Mouse (Mus musculus): ENCODE results near the gene C77080. TPM values are rescaled to one million over a fixed set of nuclear protein-coding genes. Genes with fewer than 3 reads are reported as not detected.
A peak's percentile ranks its signal among the peaks of the same experiment; 100 is the strongest.
"Not testable (repeated sequence)": the region's sequence is repeated elsewhere in the genome, so short reads cannot be mapped to it uniquely, and the experiment has no call there.

The C77080 gene
- polyA plus RNA-seq, 1 experiment from 2014 or later = 7.6 TPM

- H3K36me3 ChIP-seq = peaks cover 64% of the 10 kb centered on the region
- H3K27ac ChIP-seq = no peak overlapping the region
- H3K4me3 ChIP-seq = peak overlapping the region; percentile 21
- H3K27me3 ChIP-seq = peaks cover 38% of the 10 kb centered on the region
- peaks cover 90% of the 10 kb centered on the region for H3K4me1 ChIP-seq
- no peaks in the 10 kb centered on the region for H3K9me3 ChIP-seq
- H3K9ac ChIP-seq = peak overlapping the region; percentile 60; the same call in 1 of the 2 replicates
- no peak for ATAC-seq (ENCODE audit: insufficient number of reproducible peaks, insufficient read depth, low FRiP score, low TSS enrichment, low read depth)
- H3K4me2 ChIP-seq = peak overlapping the region; percentile 50
- WGBS = 30% methylated on average over 55 of the region's 55 CpGs
Measured at GRCm38 (mm10) chr4:129223421-129224281, 37.6 kb downstream of the C77080 start.

- Histone ChIP-seq H3K9me3 (no peaks in the 10 kb centered on the region), H3K9ac (no peak overlapping the region), H3K4me2 (no peak overlapping the region), H3K4me1 (peaks cover 90% of the 10 kb centered on the region), H3K36me3 (peaks cover 76% of the 10 kb centered on the region), H3K27me3 (peaks cover 38% of the 10 kb centered on the region), H3K4me3 (no peak overlapping the region), H3K27ac (no peak overlapping the region)
- 76% methylated on average over 31 of the region's 31 CpGs for WGBS
- no peak for ATAC-seq (ENCODE audit: insufficient number of reproducible peaks, insufficient read depth, low FRiP score, low TSS enrichment, low read depth)
Measured at GRCm38 (mm10) chr4:129222019-129222925, 38.9 kb downstream of the C77080 start.

GRCm38 (mm10) chr4:129221097-129222010 lies 39.9 kb downstream of the C77080 start:
- WGBS = 74% methylated on average over 23 of the region's 23 CpGs

GRCm38 (mm10) chr4:129220376-129221089 lies 40.7 kb downstream of the C77080 start:
- 68% methylated on average over 7 of the region's 7 CpGs for WGBS

More at GRCm38 (mm10) chr4:129221097-129222010, 39.9 kb downstream of the C77080 start:
- peaks cover 85% of the 10 kb centered on the region for H3K36me3 ChIP-seq
- no peak overlapping the region for H3K9ac ChIP-seq
- no peak overlapping the region for H3K27ac ChIP-seq
- ATAC-seq (ENCODE audit: insufficient number of reproducible peaks, insufficient read depth, low FRiP score, low TSS enrichment, low read depth) = no peak
- no peak overlapping the region for H3K4me2 ChIP-seq
- H3K9me3 ChIP-seq = no peaks in the 10 kb centered on the region
- H3K4me1 ChIP-seq = peaks cover 85% of the 10 kb centered on the region
- peaks cover 38% of the 10 kb centered on the region for H3K27me3 ChIP-seq
- H3K4me3 ChIP-seq = no peak overlapping the region

GRCm38 (mm10) chr4:129219198-129219597 lies 42.0 kb downstream of the C77080 start:
- Histone ChIP-seq H3K4me3 (no peak overlapping the region), H3K4me1 (peaks cover 64% of the 10 kb centered on the region), H3K27ac (peak overlapping the region; percentile 89), H3K4me2 (0 out of 2 replicates have a peak overlapping the region, but pooled peaks have one; percentile 14), H3K9me3 (no peaks in the 10 kb centered on the region), H3K36me3 (peaks cover 91% of the 10 kb centered on the region), H3K27me3 (peaks cover 25% of the 10 kb centered on the region), H3K9ac (peak overlapping the region; percentile 11; the same call in 1 of the 2 replicates)
- WGBS = 58% methylated on average over 10 of the region's 10 CpGs
- no peak for ATAC-seq (ENCODE audit: insufficient number of reproducible peaks, insufficient read depth, low FRiP score, low TSS enrichment, low read depth)

More at GRCm38 (mm10) chr4:129220376-129221089, 40.7 kb downstream of the C77080 start:
- peaks cover 77% of the 10 kb centered on the region for H3K4me1 ChIP-seq
- H3K36me3 ChIP-seq = peaks cover 90% of the 10 kb centered on the region
- no peak overlapping the region for H3K4me3 ChIP-seq
- H3K9ac ChIP-seq = 0 out of 2 replicates have a peak overlapping the region, but pooled peaks have one; percentile 22
- peak overlapping the region; percentile 89; the same call in 1 of the 2 replicates for H3K27ac ChIP-seq
- H3K27me3 ChIP-seq = peaks cover 36% of the 10 kb centered on the region
- no peak for ATAC-seq (ENCODE audit: insufficient number of reproducible peaks, insufficient read depth, low FRiP score, low TSS enrichment, low read depth)
- no peak overlapping the region for H3K4me2 ChIP-seq
- no peaks in the 10 kb centered on the region for H3K9me3 ChIP-seq

GRCm38 (mm10) chr4:129218569-129219175 lies 42.5 kb downstream of the C77080 start:
- Histone ChIP-seq H3K4me2 (0 out of 2 replicates have a peak overlapping the region, but pooled peaks have one; percentile 14), H3K4me3 (no peak overlapping the region), H3K4me1 (peaks cover 59% of the 10 kb centered on the region), H3K36me3 (peaks cover 91% of the 10 kb centered on the region), H3K27ac (peak overlapping the region; percentile 89), H3K27me3 (peaks cover 20% of the 10 kb centered on the region), H3K9me3 (no peaks in the 10 kb centered on the region), H3K9ac (peak overlapping the region; percentile 11; the same call in 1 of the 2 replicates)
- WGBS = 32% methylated on average over 7 of the region's 7 CpGs
- peak; percentile 44; the same call in 1 of the 2 replicates for ATAC-seq (ENCODE audit: insufficient number of reproducible peaks, insufficient read depth, low FRiP score, low TSS enrichment, low read depth)

- H3K9ac ChIP-seq; H3K27ac ChIP-seq; H3K4me2 ChIP-seq; H3K4me3 ChIP-seq; H3K9me3 ChIP-seq; ATAC-seq (ENCODE audit: insufficient number of reproducible peaks, insufficient read depth, low FRiP score, low TSS enrichment, low read depth); H3K27me3 ChIP-seq: not testable (repeated sequence)
- peaks cover 10% of the 10 kb centered on the region; the same call in 1 of the 2 replicates for H3K4me1 ChIP-seq
- WGBS = 71% methylated on average over 3 of the region's 3 CpGs
- H3K36me3 ChIP-seq = peaks cover 89% of the 10 kb centered on the region
Measured at GRCm38 (mm10) chr4:129212486-129212885, 48.7 kb downstream of the C77080 start.

GRCm38 (mm10) chr4:129211461-129211860 lies 49.7 kb downstream of the C77080 start:
- 81% methylated on average over 4 of the region's 4 CpGs for WGBS

GRCm38 (mm10) chr4:129209504-129209903 lies 51.7 kb downstream of the C77080 start:
- WGBS = 52% methylated on average over 7 of the region's 7 CpGs
- no peak for ATAC-seq (ENCODE audit: insufficient number of reproducible peaks, insufficient read depth, low FRiP score, low TSS enrichment, low read depth)

More at GRCm38 (mm10) chr4:129211461-129211860, 49.7 kb downstream of the C77080 start:
- Histone ChIP-seq H3K4me1 (0 out of 2 replicates have a peak, but pooled peaks cover 3% of the 10 kb centered on the region), H3K27ac (no peak overlapping the region), H3K36me3 (peaks cover 88% of the 10 kb centered on the region), H3K9me3 (no peaks in the 10 kb centered on the region), H3K4me3 (no peak overlapping the region), H3K4me2 (no peak overlapping the region), H3K9ac (no peak overlapping the region), H3K27me3 (no peaks in the 10 kb centered on the region)
- no peak for ATAC-seq (ENCODE audit: insufficient number of reproducible peaks, insufficient read depth, low FRiP score, low TSS enrichment, low read depth)

GRCm38 (mm10) chr4:129206792-129207191 lies 54.4 kb downstream of the C77080 start:
- H3K4me2 ChIP-seq = no peak overlapping the region
- no peak overlapping the region for H3K9ac ChIP-seq
- H3K36me3 ChIP-seq = peaks cover 93% of the 10 kb centered on the region
- no peak for ATAC-seq (ENCODE audit: insufficient number of reproducible peaks, insufficient read depth, low FRiP score, low TSS enrichment, low read depth)
- H3K4me3 ChIP-seq = no peak overlapping the region
- no peaks in the 10 kb centered on the region for H3K4me1 ChIP-seq
- no peaks in the 10 kb centered on the region for H3K9me3 ChIP-seq
- H3K27ac ChIP-seq = no peak overlapping the region
- 90% methylated on average over 8 of the region's 8 CpGs for WGBS
- no peaks in the 10 kb centered on the region for H3K27me3 ChIP-seq

More at GRCm38 (mm10) chr4:129209504-129209903, 51.7 kb downstream of the C77080 start:
- H3K27me3 ChIP-seq = no peaks in the 10 kb centered on the region
- H3K9me3 ChIP-seq = no peaks in the 10 kb centered on the region
- no peak overlapping the region for H3K27ac ChIP-seq
- peaks cover 90% of the 10 kb centered on the region for H3K36me3 ChIP-seq
- 0 out of 2 replicates have a peak, but pooled peaks cover 3% of the 10 kb centered on the region for H3K4me1 ChIP-seq
- H3K9ac ChIP-seq = no peak overlapping the region
- no peak overlapping the region for H3K4me2 ChIP-seq
- no peak overlapping the region for H3K4me3 ChIP-seq
